Mouse (Mus musculus): ENCODE data around the gene Mbd5. TPM values are rescaled to one million over a fixed set of nuclear protein-coding genes. Genes with fewer than 3 reads are reported as not detected.
"Not testable (repeated sequence)": the region's sequence is repeated elsewhere in the genome, so short reads cannot be mapped to it uniquely, and the experiment has no call there.

Mbd5 gene
- polyA plus RNA-seq, 1 experiment from 2014 or later, result 22.6 TPM

DNA sequence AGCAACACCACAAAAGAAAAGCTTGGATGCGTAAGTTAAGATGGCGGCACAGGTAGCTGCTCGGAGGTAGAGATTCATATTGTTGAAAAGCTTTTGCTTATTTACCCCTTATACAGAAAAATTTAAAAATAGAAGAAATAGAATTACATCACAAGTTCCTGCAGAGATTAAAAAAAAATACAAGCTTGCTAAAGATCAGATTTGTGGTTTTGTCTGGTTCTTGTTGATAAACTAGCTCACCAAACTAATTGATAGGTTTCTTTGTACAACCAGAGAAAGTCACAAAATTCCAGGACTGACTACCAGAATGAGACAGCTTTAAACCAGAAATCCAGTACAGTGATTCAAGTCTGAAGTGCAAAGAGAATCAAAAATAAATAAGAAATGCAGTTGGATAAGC is 242.4 kb downstream of the Mbd5 start:
- Histone ChIP-seq H3K4me3 (no peak overlapping the region), H3K4me1 (no peaks in the 10 kb centered on the region), H3K27me3 (ENCODE audit: insufficient read depth, poor library complexity, severe bottlenecking) (no peaks in the 10 kb centered on the region), H3K9me3 (no peaks in the 10 kb centered on the region), H3K27ac (no peak overlapping the region), H3K36me3 (no peaks in the 10 kb centered on the region)
- DNase-seq (ENCODE audit: low spot score), result no peak
- WGBS, result 95% methylated on average over 3 of the region's 3 CpGs

DNA sequence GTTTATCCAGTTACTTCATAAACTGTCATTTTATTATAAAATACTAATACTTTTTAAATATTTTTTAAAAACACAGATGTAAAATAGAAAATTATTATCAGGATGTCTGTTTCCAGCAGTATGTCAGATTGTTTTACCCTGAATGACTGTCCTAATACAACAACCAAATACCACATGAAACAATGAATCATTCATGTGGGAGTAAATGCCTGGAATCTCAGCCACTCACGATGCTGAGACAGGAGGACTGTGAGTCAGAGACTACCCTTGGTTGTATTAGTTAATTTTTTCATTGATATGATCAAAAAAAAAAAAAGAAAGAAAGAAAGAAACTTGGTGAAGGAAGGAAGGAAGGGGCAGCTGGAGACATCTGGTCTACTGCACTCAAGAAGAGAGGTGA is 254.8 kb downstream of the Mbd5 start:
- 71% methylated on average over 1 of the region's 1 CpGs for WGBS
- no peak for DNase-seq (ENCODE audit: low spot score)
- no peaks in the 10 kb centered on the region for H3K4me1 ChIP-seq

DNA sequence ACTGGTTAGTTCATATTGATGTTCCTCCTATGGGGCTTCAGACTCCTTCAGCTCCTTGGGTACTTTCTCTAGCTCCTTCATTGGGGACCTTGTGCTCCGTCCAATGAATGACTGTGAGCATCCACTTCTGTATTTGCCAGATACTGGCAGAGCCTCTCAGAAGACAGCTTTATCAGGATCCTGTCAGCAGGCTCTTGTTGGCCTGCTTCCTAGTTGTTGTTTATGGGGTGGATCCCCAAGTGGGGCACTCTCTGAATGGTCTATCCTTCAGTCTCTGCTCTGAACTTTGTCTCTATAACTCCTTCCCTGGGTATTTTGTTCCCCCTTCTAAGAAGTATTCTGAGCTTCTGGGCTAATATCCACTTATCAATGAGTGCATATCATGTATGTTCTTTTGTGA is 256.4 kb downstream of the Mbd5 start:
- not testable (repeated sequence) for H3K27ac ChIP-seq
- WGBS, result 52% methylated on average over 1 of the region's 1 CpGs

More for the DNA sequence above, 254.8 kb downstream of the Mbd5 start:
- no peaks in the 10 kb centered on the region for H3K36me3 ChIP-seq
- H3K9me3 ChIP-seq, result no peaks in the 10 kb centered on the region
- H3K27ac ChIP-seq, result no peak overlapping the region
- H3K4me3 ChIP-seq, result no peak overlapping the region
- H3K27me3 ChIP-seq (ENCODE audit: insufficient read depth, poor library complexity, severe bottlenecking), result no peaks in the 10 kb centered on the region

DNA sequence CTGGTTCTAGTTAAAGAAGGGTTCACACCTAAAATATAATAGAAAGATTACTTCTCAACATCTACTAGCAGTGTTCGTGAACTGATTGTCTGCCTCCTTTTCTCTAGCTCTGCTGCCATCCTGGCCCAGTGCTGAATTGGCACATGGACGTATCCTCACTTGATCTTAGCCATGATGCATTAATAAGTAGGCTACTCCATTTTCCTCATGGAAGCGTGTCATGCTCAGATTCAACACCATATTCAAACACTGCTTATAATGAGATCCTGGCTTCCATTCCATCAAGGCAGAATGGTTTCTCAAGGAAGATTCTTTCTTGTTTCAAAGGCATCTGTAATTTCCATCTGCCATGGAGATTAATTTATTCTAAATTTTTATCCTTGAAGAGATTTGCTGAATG is 260.0 kb downstream of the Mbd5 start:
- H3K27me3 ChIP-seq (ENCODE audit: insufficient read depth, poor library complexity, severe bottlenecking), result no peaks in the 10 kb centered on the region
- no peak for DNase-seq (ENCODE audit: low spot score)
- H3K4me1 ChIP-seq, result no peaks in the 10 kb centered on the region
- 89% methylated on average over 3 of the region's 3 CpGs for WGBS
- H3K9me3 ChIP-seq, result no peaks in the 10 kb centered on the region
- no peak overlapping the region for H3K27ac ChIP-seq
- H3K4me3 ChIP-seq, result no peak overlapping the region
- no peaks in the 10 kb centered on the region for H3K36me3 ChIP-seq

More for the DNA sequence above, 256.4 kb downstream of the Mbd5 start:
- H3K4me3 ChIP-seq; DNase-seq (ENCODE audit: low spot score); H3K36me3 ChIP-seq; H3K9me3 ChIP-seq; H3K27me3 ChIP-seq (ENCODE audit: insufficient read depth, poor library complexity, severe bottlenecking); H3K4me1 ChIP-seq: not testable (repeated sequence)

DNA sequence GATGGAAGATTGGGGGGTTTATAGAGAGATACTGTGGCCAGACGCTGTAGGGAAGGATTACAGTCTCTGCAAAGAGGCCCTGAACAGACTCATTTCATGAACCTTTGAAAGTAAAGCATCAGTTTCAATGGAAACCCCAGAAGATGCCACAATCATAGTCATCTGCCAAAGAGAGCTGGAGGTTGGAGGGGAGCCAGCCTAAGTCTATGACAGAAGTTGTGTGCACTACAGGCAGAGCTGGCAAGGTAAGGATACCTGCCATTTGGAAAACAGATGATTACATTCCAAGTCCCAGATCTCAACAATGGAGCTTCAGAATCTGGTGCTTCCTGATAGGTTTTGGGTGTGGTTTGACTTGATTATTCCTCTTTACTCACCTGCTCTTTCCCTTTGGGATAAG is 261.1 kb downstream of the Mbd5 start:
- Histone ChIP-seq H3K36me3 (no peaks in the 10 kb centered on the region), H3K27me3 (ENCODE audit: insufficient read depth, poor library complexity, severe bottlenecking) (no peaks in the 10 kb centered on the region), H3K27ac (no peak overlapping the region), H3K9me3 (no peaks in the 10 kb centered on the region), H3K4me1 (no peaks in the 10 kb centered on the region), H3K4me3 (no peak overlapping the region)
- DNase-seq (ENCODE audit: low spot score), result no peak
- WGBS, result 94% methylated on average over 1 of the region's 1 CpGs

DNA sequence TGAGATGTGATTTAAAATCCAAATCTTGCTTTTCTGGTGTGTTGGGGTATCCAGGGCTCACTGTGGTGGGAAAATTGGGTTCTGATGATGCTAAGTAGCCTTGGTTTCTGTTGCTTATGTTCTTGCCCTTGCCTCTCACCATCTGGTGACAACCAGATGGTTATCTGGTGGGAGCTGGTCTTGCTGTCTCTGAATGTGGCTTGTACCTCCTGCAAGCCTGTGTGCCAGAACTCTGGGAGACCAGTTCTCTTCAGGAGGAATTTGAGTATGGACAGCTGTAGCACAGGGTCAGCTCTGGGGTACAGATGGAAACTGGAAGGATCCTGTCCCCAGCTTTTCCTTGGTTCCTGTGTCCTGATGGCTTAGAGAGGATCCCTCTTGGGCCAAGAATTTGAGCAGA is 280.4 kb downstream of the Mbd5 start:
- Histone ChIP-seq H3K36me3 (no peaks in the 10 kb centered on the region), H3K27me3 (ENCODE audit: insufficient read depth, poor library complexity, severe bottlenecking) (no peaks in the 10 kb centered on the region)
- no peak for DNase-seq (ENCODE audit: low spot score)

DNA sequence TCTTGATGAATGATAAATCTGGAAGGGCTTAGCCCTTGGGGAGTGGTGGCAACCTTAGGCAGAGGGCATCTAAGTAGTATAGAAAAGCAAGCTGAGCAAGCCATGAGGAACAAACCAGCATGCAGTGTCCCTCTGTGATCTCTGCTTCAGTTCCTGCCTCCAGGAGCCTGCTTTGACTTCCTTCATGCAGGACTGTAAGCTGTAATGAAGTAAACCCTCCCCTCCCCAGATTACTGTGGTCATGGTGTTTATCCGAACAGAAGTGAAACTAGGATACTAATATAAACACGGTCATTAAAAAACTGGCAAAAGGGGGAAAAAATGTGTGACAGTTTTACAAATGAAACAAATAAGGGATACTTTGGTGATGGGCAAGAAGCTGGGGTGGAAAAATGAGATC is 284.8 kb downstream of the Mbd5 start:
- H3K27me3 ChIP-seq (ENCODE audit: insufficient read depth, poor library complexity, severe bottlenecking), result no peaks in the 10 kb centered on the region
- H3K4me3 ChIP-seq, result no peak overlapping the region
- H3K27ac ChIP-seq, result no peak overlapping the region
- H3K9me3 ChIP-seq, result no peaks in the 10 kb centered on the region
- H3K36me3 ChIP-seq, result peaks cover 2% of the 10 kb centered on the region; the same call in 1 of the 2 replicates
- H3K4me1 ChIP-seq, result no peaks in the 10 kb centered on the region
- WGBS, result 87% methylated on average over 2 of the region's 2 CpGs
- DNase-seq (ENCODE audit: low spot score), result no peak

More for the DNA sequence above, 280.4 kb downstream of the Mbd5 start:
- Histone ChIP-seq H3K27ac (no peak overlapping the region), H3K4me1 (no peaks in the 10 kb centered on the region), H3K4me3 (no peak overlapping the region), H3K9me3 (no peaks in the 10 kb centered on the region)

DNA sequence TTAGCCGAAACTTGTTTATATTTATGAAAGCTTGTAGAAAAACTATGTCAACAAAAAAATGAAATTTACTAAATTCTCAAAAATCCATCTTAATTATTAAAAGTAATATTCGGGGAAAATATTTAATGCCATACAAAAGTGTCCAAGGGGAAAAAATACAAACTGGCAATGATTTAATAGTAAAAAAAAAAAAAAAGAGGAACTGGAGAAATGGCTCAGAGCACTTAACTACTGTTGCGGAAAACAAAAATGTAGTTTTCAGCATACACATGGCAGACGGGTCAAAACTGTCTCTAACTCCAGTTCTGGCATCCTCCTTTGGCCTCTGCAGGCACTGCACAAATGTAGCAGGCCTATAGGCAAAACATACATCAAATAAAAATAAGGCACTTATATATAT is 292.4 kb downstream of the Mbd5 start:
- H3K4me3 ChIP-seq, result no peak overlapping the region
- no peak for DNase-seq (ENCODE audit: low spot score)
- no peaks in the 10 kb centered on the region for H3K4me1 ChIP-seq
- H3K9me3 ChIP-seq, result no peaks in the 10 kb centered on the region
- H3K36me3 ChIP-seq, result no peaks in the 10 kb centered on the region
- WGBS, result 84% methylated on average over 4 of the region's 4 CpGs
- no peaks in the 10 kb centered on the region for H3K27me3 ChIP-seq (ENCODE audit: insufficient read depth, poor library complexity, severe bottlenecking)
- no peak overlapping the region for H3K27ac ChIP-seq

DNA sequence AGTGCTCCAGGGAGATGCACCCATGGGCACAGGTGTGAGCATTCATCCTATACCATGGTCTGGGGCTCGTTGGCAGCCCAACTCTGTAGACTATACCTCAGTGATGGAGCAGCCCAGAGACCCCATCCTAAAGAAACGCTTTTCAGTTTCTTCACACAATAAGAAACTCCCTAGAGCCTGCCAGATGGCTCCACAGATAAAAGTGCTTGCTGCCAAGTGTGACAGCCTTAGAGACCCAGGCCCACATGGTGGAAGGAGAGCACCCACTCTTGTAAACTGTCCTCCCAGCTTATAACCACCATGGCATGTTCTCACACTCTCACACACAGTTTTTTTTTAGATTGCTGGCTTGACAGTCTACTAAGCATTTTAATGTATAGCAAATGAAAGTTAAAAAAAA is 314.8 kb downstream of the Mbd5 start:
- H3K36me3 ChIP-seq, result no peaks in the 10 kb centered on the region
- DNase-seq (ENCODE audit: low spot score), result no peak

DNA sequence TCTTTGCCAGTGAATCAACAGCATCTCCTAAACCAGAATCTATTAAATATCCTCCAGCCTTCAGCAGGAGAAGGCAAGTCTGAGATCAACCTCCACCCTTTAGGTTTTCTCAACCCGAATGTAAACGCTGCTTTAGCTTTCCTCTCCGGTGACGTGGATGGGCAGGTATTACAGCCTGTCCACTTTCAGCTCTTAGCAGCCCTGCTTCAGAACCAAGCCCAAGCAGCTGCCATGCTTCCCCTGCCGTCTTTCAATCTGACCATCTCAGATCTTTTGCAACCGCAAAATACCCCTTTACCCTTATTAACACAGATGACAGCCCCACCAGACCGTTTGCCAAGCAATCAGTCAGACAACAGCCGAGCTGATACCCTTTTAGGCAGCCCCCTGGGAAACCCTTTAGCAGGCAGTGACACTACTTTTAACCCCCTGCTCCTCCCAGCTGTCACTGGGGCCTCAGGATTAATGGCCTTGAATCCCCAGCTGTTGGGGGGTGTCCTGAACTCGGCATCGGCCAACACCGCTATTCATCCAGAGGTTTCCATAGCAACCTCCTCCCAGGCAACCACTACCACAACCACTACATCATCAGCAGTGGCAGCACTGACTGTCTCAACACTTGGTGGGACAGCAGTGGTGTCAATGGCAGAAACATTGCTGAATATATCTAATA is 323.1 kb downstream of the Mbd5 start:
- Histone ChIP-seq H3K4me1 (no peaks in the 10 kb centered on the region), H3K4me3 (no peak overlapping the region), H3K27me3 (ENCODE audit: insufficient read depth, poor library complexity, severe bottlenecking) (no peaks in the 10 kb centered on the region), H3K9me3 (no peaks in the 10 kb centered on the region), H3K36me3 (0 out of 2 replicates have a peak, but pooled peaks cover 2% of the 10 kb centered on the region), H3K27ac (no peak overlapping the region)
- 30% methylated on average over 11 of the region's 11 CpGs for WGBS
- no peak for DNase-seq (ENCODE audit: low spot score)

More for the DNA sequence above, 314.8 kb downstream of the Mbd5 start:
- no peaks in the 10 kb centered on the region for H3K4me1 ChIP-seq
- WGBS, result 69% methylated on average over 2 of the region's 2 CpGs
- no peak overlapping the region for H3K4me3 ChIP-seq
- no peaks in the 10 kb centered on the region for H3K9me3 ChIP-seq
- no peak overlapping the region for H3K27ac ChIP-seq
- H3K27me3 ChIP-seq (ENCODE audit: insufficient read depth, poor library complexity, severe bottlenecking), result no peaks in the 10 kb centered on the region

DNA sequence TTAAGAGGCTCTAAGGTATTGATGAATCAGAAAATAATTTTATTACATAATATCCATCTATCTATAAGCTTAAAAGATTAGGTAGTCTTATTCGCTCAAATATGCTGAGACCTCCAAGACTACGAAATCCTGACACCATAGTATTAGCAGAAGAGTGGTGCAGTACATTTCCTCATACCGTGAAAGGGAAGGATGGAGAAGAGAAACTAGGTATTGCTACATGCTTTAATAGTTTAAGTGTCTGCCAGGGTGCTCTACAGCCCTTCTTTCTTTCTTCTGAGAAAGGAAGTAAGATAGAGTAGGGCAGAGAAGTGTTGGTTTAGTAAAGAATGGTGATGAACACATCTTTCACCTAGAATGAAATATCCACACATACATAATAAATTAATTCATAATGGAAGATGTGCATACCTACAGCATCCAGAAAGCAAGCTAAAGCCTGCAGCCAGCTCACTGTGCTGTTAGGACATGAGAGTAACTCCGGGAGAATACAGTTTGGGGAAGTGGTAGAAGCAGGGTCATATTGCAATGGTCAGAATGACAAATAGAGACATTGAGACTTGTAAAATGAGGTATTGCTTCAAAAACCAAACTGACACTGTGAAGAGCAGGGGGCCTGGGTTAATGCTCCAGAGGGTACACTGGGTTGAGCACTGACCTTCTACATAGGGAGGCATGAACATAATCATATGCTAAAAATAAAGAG is 326.9 kb downstream of the Mbd5 start:
- no peaks in the 10 kb centered on the region for H3K9me3 ChIP-seq
- H3K27ac ChIP-seq, result no peak overlapping the region
- no peaks in the 10 kb centered on the region for H3K4me1 ChIP-seq
- DNase-seq (ENCODE audit: low spot score), result no peak
- peaks cover 12% of the 10 kb centered on the region; the same call in 1 of the 2 replicates for H3K36me3 ChIP-seq
- WGBS, result 87% methylated on average over 4 of the region's 4 CpGs
- H3K27me3 ChIP-seq (ENCODE audit: insufficient read depth, poor library complexity, severe bottlenecking), result no peaks in the 10 kb centered on the region
- H3K4me3 ChIP-seq, result no peak overlapping the region

DNA sequence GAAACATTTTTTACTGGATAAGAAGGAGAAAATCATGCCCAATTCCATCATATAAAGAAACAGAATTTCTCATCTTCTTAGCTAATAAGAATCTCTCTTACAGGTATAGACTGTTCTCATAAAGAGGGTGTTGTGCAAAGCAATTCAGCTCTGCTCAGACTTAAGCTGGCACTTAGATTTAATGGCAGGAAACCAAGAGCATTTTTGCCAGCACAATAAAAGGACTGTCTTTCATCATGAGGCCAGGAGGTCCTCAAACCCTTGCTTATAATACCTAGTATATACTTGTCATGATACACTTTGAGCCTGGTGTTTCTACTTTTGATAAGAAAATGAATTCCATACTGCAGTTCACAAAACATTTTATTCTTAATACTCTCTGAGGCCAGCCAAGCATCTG is 331.2 kb downstream of the Mbd5 start:
- no peak for DNase-seq (ENCODE audit: low spot score)

DNA sequence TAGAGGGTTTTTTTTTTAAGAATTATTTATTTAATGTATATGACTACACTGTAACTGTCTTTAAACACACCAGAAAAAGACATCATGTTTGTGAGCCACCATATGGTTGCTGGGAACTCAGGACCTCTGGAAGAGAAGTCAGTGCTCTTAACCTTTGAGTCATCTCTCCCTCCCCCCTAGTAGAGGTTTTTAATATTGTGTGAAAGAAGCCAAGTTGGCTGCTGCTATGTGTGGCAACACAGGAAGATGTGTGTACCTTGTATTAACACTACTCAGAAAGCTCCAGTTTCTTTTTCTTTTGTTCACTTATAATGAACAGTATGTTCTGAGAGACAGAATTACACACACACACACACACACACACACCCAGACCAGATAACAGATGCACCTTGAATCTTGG is 334.3 kb downstream of the Mbd5 start:
- Histone ChIP-seq H3K27me3 (ENCODE audit: insufficient read depth, poor library complexity, severe bottlenecking) (no peaks in the 10 kb centered on the region), H3K4me3 (no peak overlapping the region), H3K9me3 (no peaks in the 10 kb centered on the region), H3K36me3 (0 out of 2 replicates have a peak, but pooled peaks cover 4% of the 10 kb centered on the region), H3K27ac (no peak overlapping the region), H3K4me1 (no peaks in the 10 kb centered on the region)
- no peak for DNase-seq (ENCODE audit: low spot score)

More for the DNA sequence above, 331.2 kb downstream of the Mbd5 start:
- no peak overlapping the region for H3K4me3 ChIP-seq
- no peaks in the 10 kb centered on the region for H3K9me3 ChIP-seq
- no peak overlapping the region for H3K27ac ChIP-seq
- no peaks in the 10 kb centered on the region for H3K4me1 ChIP-seq
- H3K27me3 ChIP-seq (ENCODE audit: insufficient read depth, poor library complexity, severe bottlenecking), result no peaks in the 10 kb centered on the region
- peaks cover 12% of the 10 kb centered on the region; the same call in 1 of the 2 replicates for H3K36me3 ChIP-seq

Measured in heart, embryonic 10.5 days (tissue).